Mouse (Mus musculus) MEL-GATA-1-ER (cell line): ENCODE data around the gene Cfap44.
"Not testable (repeated sequence)": the region's sequence is repeated elsewhere in the genome, so short reads cannot be mapped to it uniquely, and the experiment has no call there.

Source experiments
- DNase-seq: peaks from one replicate; pipeline ENCODE4 v3.0.0-alpha.2; 2012; ENCODE audit warnings: low read depth; ENCODE audit errors: extremely low read depth

Gene Cfap44

DNA sequence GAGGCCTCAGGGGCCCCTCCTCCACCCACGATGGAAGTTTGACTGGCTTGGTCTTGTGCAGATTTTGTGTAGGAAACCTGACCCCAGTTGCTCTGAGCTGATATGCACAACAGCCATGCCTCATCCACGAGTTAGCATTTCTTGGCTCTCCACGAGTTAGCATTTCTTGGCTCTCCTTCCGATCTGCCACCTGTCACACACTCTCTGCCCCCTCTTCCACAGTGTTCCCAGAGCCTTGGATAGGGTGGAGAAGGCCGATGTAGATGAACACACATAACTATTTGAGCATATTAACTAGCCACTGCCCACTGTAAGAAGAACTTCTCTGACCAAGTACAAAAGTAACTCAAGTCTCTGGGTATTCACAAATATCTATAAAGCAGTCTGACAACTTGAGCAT is 33.9 kb downstream of the Cfap44 start:
- no peak for DNase-seq

DNA sequence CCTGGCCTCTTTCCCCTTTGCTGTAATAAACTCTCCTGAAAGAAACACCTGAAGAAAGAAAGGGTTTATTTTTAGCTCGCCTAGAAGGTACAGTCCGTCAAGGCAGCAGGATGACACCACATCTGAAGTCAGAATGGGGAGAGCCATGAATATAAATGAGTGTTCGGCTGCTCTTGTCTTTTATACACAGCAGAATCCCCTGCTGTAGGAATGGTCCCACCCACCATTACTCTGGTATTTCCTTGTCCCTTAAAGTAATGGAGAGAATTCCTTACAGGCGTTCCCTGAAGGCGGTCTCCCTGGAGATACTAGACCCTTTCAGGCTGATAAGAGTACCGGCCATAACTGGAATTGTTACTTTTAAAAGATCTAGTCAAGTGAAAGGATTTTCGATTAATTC is 35.4 kb downstream of the Cfap44 start:
- no peak for DNase-seq

DNA sequence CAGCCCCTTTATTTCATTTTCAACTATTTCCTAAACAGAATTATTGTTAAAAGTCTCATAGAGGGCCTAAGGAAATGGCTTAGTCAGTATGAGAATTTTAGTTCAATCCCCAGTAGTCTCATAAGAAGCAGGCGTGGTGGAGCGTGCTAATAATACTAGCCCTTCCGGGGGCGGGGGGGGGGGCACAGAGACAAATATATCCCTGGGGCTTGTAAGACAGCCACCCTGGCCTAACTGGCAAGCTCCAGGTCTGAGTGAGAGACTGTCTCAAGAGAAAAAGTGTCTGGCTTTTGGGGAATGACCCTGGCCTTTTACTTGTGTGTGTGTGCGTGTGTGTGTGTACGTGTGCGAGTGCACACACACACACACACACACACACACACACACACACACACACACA is 40.3 kb downstream of the Cfap44 start:
- DNase-seq = no peak

DNA sequence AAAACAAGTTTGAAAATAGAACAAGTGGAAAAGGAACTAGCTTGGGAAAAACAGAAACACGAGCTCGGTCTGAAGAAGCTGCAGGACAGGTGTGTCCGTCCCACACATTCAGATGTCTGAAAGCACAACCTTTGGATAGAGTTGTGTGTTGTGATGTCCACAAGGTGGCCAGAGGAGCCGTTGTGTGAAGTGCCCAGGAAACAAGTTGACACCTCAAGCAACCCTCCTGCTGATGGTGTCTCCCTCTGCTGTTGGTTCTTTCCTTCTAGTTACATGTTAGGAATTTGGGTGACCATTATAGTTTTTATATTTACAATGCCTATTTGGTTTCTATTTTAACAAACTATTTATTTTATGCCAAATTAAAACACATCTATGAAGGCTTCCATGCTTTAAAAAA is 40.9 kb downstream of the Cfap44 start:
- DNase-seq = no peak

DNA sequence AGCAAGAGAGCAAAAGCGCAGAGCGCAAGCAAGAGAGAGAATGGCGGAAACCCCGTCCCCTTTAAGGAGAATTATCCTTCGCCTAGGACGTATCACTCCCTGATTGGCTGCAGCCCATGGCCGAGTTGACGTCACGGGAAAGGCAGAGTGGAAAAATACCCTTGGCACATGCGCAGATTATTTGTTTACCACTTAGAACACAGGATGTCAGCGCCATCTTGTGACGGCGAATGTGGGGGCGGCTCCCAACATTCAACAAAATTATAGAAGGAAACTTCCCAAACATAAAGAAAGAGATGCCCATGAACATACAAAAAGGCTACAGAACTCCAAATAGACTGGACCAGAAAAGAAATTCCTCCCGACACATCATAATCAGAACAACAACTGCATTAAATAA is 47.3 kb downstream of the Cfap44 start:
- not testable (repeated sequence) for DNase-seq

DNA sequence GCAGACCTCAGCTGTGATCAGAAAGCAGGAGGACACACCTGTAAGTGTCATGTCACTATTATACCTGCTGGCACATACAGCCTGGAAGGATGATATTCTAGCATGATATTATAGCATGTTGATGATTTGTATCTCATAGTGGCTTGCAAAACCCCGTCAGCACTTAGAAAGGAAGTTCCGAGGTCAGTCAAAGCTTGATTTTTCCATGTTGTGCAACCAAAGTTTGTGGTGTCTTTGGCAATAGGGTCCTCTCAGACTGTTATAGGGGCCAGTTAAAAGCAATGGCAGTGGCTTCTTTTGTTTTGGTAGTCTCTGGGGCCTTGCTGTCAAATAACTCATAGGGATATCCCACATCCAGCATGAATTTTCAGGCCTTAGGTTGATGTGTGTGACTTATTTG is 63.3 kb downstream of the Cfap44 start:
- no peak for DNase-seq

DNA sequence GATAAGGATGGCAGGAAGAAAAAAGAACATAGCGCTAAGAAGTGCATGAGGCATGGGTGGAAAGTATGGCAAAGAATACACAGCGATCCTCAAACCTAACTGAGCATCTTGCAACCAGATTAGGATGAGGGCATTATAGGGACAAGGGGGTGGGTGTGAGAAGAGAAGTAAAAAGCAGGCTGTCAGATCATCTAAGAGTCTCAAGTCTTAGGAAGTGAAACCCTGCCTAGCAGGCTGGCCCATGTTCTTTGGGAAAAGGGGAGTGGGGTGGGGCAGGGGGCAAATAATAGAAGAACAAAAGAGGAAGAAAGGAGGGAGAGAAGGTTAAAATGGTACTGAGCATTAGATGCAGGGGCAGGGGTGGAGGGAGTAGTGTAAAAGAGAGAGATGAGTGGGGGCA is 64.2 kb downstream of the Cfap44 start:
- no peak for DNase-seq

DNA sequence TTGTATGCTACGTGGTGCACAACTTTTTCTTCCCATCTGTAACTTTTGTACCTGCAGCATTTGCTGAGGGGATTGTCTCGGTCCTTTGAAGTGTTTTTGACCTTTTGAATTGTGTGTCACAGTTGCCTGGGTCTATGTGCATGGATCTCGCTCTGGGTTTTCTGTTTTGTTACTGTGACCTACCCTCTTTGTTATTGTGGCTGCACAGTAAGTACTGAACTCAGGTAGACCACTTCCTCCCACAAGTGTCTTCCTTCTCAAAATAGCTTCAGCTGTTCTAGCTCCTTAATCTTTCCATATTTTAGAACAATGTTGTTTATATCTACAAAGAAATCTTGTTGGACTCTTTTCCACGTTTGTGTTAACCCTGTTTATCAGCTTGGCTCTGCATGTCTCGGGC is 66.3 kb downstream of the Cfap44 start:
- DNase-seq = no peak

DNA sequence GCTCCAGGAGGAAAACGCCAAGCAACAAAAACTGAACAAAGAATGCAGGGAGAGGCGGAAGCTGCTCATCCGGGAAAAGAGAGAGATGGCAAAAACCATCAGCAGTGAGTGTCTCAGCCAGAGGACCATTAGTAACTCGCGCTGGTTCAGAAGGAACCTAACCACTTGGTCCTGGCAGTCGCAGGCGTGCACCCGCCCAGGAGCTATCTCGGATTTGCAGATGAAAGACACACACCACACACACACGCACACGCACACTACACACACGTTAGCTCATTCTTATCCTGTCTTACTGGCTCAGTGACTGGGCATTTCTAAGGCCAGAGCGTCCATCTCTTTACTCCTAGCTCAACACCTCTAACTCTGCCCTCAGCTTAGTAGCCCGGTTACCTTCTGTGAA is 80.7 kb downstream of the Cfap44 start:
- DNase-seq = no peak

DNA sequence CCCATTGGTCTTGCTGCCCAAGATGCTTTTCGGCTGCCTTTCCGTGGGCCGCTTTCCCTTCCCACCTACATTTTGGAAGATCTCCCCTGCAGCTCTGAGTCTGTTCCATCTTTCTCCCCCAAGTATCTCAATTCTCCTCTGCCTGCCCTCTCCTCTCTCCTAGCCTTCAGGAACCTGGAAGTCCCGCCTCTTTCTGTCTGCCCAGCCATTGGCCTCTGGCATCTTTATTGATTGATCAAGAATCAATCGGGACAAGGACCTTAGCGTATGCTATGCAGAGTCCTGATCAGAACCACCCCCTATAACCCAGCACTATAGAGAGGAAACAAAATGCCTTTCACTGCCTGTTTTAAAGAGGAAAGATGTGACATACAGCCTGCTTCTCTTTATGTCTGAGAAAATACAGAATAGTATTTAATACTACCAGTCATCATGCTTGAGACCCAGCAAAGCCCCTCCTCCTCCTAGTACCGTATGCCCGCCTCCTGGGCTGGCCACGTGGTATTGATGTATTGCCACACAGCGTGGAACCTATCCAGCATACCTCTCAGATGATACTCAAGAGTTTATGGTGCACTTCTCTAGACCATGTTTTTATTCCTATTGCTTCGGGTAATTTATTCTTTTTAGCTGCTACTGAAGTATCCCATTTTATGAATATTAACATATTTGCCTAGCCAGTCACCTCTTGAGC is 81.2 kb downstream of the Cfap44 start:
- no peak for DNase-seq

DNA sequence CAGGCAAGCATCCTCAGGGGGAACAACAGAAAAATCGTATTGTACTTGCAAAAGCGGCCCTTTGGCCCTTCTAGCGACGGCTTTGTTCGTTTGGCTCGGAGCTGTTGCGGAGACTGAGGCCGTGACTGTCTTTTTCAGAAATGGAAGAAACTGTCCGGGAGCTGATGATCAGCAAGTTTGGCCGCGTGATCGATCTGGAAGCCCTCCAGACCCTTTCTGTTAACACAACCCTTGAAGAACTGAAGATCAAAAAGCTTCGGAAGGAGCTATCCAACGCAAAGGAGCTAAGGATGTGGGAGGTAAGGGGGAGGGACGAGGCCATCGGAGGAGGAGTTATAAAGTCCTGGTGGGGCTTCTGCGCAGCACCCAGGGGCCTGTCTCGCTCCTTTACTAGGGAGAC is 84.2 kb downstream of the Cfap44 start:
- no peak for DNase-seq

DNA sequence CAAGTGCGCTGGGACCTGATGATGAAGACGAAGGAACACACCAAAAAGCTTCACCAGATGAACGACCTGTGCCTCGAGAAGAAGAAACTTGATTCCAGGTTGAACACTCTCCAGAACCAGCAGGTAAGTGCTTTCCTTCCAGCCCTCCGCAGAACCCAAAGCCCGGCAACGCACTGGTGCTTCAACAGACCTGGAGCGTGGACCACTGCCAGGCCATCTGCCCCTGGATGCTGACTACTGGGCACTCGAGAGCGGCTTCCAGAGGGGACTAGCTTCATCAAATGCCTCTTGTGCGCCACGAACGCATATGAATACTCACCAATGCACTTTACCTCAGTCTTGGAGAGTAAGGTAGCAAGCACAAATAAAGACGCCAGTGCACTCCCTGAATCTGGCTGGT is 85.3 kb downstream of the Cfap44 start:
- no peak for DNase-seq

DNA sequence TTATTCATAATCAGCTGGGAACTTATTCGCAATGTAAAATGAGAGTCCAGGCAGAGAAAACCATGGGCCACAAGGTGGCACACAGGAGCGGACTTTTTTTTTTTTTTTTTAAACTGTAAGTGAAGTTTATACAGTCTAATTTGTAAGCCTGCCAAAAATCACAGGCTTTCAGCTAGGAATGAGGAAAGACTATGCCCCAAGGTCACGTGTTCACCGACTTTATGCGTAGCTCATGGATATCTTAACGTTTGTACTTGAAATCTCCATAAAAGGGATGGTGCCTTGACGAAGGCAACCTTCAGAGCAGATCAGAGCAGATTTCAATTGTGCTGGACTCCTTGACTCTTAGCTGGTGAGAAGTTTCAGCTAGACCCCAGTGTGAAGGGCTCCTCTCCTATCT is 86.0 kb downstream of the Cfap44 start:
- no peak for DNase-seq

DNA sequence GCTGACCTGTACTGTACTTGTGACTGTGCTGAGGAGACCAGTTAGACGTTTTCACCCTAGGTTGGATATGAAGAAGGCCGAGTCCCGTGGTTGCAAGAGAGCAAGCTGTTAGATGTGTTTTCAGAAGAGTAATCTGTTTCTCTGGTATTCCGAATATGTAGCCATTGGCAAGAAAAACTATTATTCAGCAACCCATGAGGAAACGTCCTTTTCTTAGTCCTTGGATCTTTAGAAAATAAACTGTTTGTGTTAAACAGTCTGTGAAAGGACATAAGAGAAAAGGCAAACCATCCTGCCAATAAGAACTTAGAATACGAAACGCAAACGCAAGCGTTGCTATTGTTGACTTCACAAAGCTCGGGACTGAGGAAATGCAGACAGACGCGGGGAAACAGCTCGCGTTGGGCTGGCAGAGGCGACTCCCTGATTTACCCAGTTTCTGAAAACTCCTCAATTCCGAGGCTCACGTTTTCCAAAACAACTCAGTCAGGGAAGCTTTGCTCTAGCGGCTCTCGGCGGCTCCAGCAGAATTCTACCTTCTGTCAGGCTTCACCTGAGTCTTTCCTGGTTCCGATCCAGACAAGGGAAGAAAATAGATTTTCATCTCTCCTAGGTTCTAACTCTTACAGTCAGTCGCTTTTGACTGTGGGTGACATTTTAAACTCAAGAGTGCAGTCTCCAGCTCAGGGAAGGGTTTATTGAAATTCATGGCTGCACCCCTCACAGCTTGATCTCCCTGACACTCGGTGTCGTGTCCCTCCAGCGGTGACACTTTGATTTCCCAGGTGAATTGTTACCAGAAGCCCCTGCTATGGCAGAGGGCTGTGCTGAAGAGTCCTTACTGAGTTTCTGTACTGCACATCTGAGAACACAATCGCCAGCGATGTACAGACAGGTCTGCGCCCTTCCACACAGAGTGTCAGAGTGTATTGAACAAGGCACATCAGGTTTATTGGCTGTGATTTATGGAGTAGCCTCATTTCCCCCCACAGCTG is 87.3 kb downstream of the Cfap44 start:
- DNase-seq = no peak

DNA sequence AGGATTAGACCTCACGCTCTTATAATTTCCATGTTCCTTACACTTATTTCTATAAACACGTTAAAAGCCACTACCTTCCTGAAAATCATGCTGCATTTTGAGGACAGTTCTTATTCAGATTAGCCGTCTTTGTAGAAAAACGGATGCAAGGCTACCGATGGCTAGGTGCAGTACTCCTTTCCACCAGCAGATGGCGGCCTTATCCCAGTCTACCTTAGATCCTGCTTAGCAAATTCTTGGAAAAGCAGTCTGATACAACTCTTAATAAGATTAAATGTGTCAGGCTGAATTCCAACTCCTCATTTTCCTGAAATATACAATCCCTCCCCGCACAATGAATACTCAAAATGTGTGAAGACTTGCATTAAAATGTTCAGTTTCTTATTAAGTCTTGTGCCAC is 89.5 kb downstream of the Cfap44 start:
- DNase-seq = peak; percentile 38

DNA sequence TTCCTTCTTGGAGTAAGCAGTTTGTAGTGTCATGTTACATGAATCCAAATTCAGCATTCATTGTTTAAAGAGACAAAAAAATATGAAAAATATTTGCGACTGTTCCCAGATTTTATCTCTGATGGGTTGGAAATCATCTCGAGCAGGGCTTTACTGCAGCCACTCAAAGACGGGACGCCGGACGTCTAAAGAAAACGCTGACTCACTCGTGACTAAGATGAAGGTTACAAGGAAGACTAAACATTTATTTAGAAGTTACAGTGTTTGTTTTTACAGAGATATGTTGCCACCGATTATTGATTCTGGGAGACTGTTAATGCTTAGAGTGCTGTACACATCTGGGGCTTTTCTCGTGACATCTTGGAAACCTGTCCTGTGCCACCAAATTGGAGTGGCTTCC is 90.2 kb downstream of the Cfap44 start:
- DNase-seq = no peak

DNA sequence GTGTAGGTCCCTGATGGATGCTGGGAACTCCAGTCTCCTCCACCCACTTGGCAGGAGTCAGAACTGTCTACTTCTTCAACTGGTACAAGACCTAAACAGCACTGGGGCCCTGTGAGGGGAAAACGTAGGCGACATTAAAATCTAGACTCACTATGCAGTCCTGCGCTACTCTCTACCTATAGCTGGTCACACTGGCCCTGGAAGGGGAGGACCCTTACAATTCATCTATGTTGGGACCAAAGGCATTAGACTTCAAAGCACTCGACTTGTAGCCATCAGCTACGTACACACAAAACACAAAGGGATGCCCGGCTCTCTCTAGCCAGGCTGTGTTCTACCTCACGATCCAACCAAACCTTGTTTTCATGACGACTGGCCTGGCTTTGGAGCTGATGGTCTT is 91.1 kb downstream of the Cfap44 start:
- DNase-seq = no peak

DNA sequence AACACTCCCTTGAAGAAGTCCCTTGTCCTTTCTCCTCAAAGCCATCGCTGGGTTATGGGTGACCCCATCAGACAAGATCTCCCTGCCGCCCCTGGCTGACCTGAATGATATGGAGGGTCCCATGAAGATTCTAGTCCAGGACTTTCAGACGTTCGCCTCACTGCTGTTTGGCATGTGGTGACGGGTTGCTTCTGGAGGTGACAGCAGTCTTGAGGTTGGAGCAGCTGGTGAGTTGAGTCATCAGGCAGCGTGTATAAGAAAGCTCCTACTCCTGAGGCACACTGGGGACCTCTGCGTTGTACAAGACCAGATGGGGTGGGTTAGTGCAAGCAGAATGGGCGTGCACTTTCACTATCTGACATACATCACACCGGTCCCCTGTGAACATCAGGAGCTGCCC is 92.0 kb downstream of the Cfap44 start:
- no peak for DNase-seq

DNA sequence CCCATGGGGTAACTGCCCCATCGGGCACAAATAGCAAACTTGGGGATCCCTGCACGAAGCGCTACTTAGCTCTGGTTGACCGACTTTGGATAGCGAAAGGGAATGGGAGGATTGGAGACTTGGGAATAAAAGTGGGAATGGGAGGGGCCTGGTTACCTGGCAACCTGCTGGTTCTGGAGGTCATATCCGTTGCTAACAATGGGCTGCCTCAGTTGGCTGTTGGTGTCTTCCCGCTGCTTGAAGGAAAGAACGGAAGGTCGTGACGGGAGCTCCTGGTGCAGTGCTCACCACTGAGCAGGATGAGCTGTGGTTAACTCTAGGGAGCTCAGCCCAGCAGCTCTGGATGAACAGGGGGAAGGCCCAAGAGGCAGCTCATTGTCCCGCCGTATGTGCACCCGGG is 92.6 kb downstream of the Cfap44 start:
- DNase-seq = no peak

DNA sequence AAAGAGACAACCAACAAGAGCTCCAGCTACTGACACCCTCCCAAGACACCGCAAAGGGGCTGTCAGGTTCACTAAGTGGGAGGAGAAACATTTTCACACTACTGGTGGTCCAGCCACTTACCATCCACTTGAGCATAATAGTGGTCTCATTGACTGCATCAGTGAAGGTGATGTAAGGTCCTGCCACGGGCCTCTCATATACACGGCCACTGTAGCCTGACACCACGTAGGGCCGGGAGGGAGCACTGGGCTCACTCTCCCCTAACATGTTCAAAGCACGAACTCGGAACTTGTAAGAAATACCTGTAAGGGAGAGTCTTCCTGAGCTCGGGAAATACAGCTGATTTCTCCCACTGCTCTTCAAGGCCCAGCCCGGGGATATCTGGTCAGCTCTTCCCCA is 96.5 kb downstream of the Cfap44 start:
- no peak for DNase-seq

DNA sequence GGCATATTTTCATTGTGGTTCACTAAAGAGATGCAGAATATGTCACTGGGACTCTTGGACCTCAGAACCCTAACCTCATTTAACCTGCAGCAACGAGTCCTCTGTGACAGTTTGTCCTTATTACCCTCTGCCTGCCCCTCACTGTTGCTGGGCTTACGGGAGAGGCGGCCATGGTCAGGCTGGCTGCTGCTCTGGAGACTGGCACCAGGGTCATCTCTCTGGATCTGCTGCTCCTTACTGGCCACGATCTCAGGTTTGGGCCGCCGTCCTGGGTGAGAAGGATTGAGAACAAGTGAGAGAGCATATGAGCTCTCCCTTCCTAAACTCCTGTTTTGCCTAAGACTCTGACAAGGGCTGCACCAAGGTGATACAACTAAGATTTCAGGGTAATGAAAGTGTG is 97.6 kb downstream of the Cfap44 start:
- no peak for DNase-seq

DNA sequence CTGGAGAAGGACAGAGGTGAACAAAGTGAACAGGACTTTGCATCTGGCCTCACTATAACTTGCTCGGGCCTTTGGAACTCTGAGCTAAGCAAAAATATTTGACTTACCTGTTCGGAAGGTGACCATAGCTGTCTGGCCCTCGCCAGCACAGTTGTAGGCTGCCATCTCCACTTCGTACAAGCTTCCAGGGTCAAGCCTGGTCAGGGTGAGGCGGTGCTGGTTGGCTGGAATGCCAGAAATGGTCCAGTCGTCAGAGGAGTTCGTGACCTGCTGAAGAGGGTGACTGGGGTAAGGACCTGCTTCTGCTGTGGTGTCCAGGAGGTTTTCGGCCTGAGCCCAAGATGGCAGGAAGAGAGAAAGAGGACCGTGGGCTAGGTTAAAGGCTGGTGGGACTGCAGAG is 98.1 kb downstream of the Cfap44 start:
- DNase-seq = no peak

DNA sequence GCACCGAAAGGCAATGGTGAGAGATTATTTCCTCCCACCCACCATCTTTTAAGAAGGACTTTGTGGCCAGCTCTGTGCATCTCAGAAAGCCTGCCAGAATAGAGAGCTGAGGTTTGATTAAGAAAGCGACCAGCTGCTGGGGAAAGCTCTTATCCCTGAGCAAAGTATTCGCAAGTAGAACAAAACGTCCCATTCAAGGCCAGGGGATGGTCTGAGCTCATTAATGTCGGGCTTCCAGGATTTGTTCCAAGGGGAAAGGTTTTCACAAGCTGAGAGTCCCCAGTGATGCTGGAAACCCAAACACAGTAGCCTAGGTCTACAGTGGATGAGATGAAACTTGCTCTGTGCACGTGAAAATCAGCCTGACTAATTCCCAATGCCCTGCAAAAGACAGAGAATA is 99.3 kb downstream of the Cfap44 start:
- no peak for DNase-seq
